Mouse (Mus musculus) small intestine, adult 10 weeks (tissue): ENCODE results near the gene Stim1. TPM values are rescaled to one million over a fixed set of nuclear protein-coding genes. Genes with fewer than 3 reads are reported as not detected.

Experiments
- polyA plus RNA-seq: library from polyadenylated mRNA; stranded (reverse); fragments of 350-450 nt; fragmentation: Illumina TruSeq; extraction: RNeasy Lipid Tissue Mini Kit (QIAGEN cat#74804); gene quantifications from one replicate; pipeline ENCODE4 v1.2.3, GENCODE M21; 2014; ENCODE audit warnings: low replicate concordance

The Stim1 gene
- polyA plus RNA-seq = 4.9 TPM

DNA sequence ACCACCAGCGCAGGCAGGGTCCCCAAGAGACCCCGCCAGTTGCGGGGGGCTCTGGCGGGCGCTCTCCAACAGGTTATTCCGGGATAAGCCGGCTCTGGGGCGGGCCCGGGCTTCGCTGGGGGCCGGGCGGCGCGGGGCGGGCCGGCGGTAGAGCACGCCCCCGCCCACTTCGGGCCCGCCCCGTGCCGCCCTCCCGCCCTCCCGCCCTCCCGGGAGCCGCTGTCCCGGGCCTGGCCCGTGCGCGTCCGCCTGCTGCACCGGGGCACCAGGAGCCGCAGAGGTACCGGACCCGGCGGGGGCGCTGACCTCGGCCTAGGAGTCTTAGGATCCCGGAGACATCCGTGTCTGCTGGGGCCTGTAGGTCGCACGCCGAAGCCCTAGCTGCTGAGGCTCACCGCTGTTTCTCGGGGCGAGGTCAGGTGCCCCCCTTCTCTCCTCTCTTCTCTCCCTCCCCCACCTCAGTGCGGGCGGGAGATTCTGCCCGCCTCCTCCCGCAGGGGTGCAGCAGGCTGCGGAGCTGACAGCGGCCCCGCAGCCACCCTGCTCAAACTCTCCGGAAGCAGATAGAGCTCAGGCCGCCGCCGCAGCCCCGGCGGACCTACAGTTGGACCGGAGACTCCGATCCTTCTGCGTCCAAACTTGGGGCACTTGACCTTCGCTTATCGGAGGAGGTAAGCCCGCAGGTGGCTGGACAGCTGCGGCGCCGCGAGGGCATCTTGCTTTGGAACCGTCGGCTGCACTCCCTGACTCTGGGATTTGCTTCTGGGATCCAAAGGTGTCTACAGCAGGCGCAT lies at the start of gene Stim1:
Gene Stim1 (plus strand): TSS at position 206 of the 794 bp plus-strand sequence.

DNA sequence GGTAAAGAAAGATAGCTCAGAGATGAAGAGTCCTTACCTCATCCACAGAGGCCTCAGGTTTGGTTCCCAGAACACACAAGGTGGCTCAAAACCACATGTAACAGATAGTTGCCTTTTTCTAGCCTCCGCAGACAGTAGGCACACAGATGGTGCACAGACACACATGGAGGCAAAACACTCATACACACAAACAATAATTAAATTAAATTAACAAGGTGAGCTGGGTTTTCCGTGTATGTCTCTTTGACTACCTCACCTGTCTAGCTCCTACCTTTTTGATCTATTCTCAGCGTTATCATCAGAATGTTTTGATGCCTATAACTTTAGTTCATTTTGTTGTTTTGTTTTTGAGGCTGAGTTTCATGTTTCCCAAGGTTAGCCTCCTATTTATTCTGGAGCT lies 11.7 kb upstream of the Stim1 start, which contains the start of gene Rhog:
Gene Rhog (minus strand): TSS at position 101 of the 400 bp plus-strand sequence.

DNA sequence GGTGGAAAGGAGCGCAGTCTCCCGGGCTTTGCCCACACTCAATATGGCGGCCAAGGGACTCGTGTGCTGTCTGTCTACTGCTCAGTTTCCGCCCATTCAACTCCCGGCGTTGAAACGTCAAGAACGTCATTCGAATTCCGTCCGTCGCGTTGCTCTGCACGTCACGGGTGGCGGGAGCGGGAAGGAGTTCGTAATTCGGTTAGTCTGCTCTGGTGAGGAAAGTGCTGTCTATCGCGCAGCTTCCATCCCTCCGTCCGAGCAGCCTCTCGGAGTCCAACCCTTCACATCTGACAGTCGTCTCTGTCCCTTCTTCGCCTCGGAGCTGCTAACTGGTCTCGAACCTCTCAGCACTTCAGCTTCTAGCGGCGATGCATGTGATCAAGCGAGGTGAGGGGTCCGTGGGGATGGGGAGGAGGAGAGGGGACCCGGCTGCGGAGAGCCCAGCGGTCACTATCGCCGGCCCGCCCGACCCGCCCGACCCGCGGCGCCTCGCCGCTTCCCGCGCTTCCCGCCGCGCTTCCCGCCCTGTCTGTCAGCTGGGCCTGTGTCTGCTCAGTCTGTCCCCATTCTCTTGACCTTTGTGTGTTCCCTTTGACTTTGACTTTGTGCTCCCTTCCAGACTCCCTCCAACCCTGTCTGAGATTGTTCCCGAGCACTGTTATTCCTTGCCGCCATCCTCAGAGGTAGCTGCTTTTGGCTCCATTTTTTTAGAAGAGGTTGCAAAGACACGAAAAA lies 174.2 kb downstream of the Stim1 start, which contains the start of gene Rrm1:
Gene Rrm1 (plus strand): TSS at position 39 of the 735 bp plus-strand sequence.

DNA sequence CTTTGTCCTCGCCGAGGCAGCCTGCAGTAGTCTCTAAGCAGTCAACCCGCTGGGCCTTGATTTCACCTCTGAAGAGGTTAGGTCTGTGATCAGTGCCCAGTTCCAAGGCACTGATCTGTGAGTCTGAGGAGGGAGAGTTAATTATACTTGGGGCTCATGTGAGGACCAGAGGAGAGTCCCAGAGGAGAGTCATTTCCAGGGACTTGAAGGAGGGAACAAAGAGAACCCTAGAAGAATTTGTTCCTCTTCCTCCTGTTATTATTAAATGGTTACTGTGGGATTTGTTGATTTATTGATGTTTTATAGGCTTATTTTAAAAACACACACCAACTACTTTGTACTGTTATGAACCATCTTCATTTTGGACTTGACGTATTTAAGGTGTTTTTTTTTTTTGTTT lies 214.0 kb downstream of the Stim1 start, which contains the start of gene Olfr543:
Gene Olfr543 (minus strand): TSS at position 101 of the 400 bp plus-strand sequence.

Other genes with a start within 250 kb of the Stim1 start
- 12.4 TPM for gene Il18bp, start 249.1 kb upstream of the Stim1 start, polyA plus RNA-seq
- gene Rnf121, start 202.3 kb upstream of the Stim1 start, polyA plus RNA-seq = 23.8 TPM
- gene Xndc1, start 202.3 kb upstream of the Stim1 start, polyA plus RNA-seq = 11.6 TPM
- gene Xntrpc, start 202.1 kb upstream of the Stim1 start, polyA plus RNA-seq = 0.11 TPM
- gene Trpc2, start 184.7 kb upstream of the Stim1 start, polyA plus RNA-seq = not detected
- not detected for gene Art1, start 166.1 kb upstream of the Stim1 start, polyA plus RNA-seq
- not detected for gene Art5, start 158.3 kb upstream of the Stim1 start, polyA plus RNA-seq
- not detected for gene Chrna10, start 151.0 kb upstream of the Stim1 start, polyA plus RNA-seq
- 29.9 TPM for gene Nup98, start 57.6 kb upstream of the Stim1 start, polyA plus RNA-seq
- gene Pgap2, start 57.6 kb upstream of the Stim1 start, polyA plus RNA-seq = 27.7 TPM
- 1.5 TPM for gene Rhog, start 11.8 kb upstream of the Stim1 start, polyA plus RNA-seq
- 35.8 TPM for gene Rrm1, start 173.9 kb downstream of the Stim1 start, polyA plus RNA-seq
- not detected for gene Olfr543, start 213.9 kb downstream of the Stim1 start, polyA plus RNA-seq
- not detected for gene Olfr544, start 220.5 kb downstream of the Stim1 start, polyA plus RNA-seq
- gene Olfr545, start 231.8 kb downstream of the Stim1 start, polyA plus RNA-seq = not detected